In the genomic region with DNA sequence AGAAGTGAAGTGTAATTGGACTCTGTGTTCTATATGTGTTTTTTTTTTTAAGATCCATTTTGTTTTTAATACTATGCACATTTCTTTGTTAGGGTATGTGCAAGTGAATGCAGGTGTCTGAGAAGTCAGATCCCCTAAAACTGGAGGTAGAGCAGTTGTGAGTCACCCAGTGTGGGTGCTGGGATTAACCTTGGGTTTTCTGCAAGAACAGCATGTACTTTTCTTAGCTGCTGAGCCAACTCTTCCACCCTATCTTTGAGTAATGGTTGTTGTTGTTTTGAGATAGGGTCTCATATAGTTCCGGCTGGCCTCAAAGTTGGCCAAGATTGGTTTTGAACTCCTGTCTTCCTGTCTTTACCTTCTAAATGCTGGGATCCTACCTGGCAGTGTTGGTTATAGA, we compare ENCODE assay signal across 30 mouse cellular contexts. TPM values are rescaled to one million over a fixed set of nuclear protein-coding genes. Genes with fewer than 3 reads are reported as not detected.
DNase-seq lines count a peak whose midpoint lies in the region; ATAC-seq and TF ChIP-seq lines count a peak whose summit lies in the region.
"Had no signal": no experiment of that assay in that cellular context is flagged by ENCODE, and none has a peak within 500 bp of the region (broad histone marks: within the 10 kb centered on the region; RNA-seq: fewer than 3 reads in every experiment).

No protein-coding gene starts in this region.

- H3K4me2 ChIP-seq in liver, postnatal 0 days (ENCODE audit: low read depth, low read length), result peak overlapping the region; percentile 87; the same call in 1 of the 2 replicates
- no peak overlapping the region for H3K4me2 ChIP-seq in liver, embryonic 12.5 days
- peak overlapping the region; percentile 99 for H3K4me2 ChIP-seq in myocyte (ENCODE audit: low read depth)
- H3K4me2 ChIP-seq: embryonic facial prominence, embryonic 13.5 days had no signal

- peaks cover 17% of the 10 kb centered on the region for H3K36me3 ChIP-seq in liver, postnatal 0 days (replicated peaks; ENCODE audit: insufficient read depth, low read length)
- peaks cover 45% of the 10 kb centered on the region for H3K36me3 ChIP-seq in liver, embryonic 12.5 days
- peaks cover 32% of the 10 kb centered on the region for H3K36me3 ChIP-seq in myocyte (ENCODE audit: control insufficient read depth, insufficient read depth)
- H3K36me3 ChIP-seq in midbrain, embryonic 10.5 days, result peaks cover 50% of the 10 kb centered on the region

- no peaks in the 10 kb centered on the region for H3K9me3 ChIP-seq in liver, postnatal 0 days (ENCODE audit: low read length)
- no peaks in the 10 kb centered on the region for H3K9me3 ChIP-seq in liver, embryonic 12.5 days (replicated peaks)
- no peaks in the 10 kb centered on the region for H3K9me3 ChIP-seq in midbrain, embryonic 10.5 days (replicated peaks)
- H3K9me3 ChIP-seq: embryonic facial prominence, embryonic 10.5 days; embryonic facial prominence, embryonic 13.5 days; forebrain, embryonic 10.5 days; forebrain, embryonic 13.5 days; heart, embryonic 12.5 days; heart, embryonic 15.5 days had no signal

- H3K27me3 ChIP-seq in liver, postnatal 0 days (ENCODE audit: insufficient read depth, low read length), result no peaks in the 10 kb centered on the region
- H3K27me3 ChIP-seq in liver, embryonic 12.5 days (replicated peaks), result no peaks in the 10 kb centered on the region
- H3K27me3 ChIP-seq in myocyte (ENCODE audit: control insufficient read depth, insufficient read depth, insufficient read length), result no peaks in the 10 kb centered on the region
- no peaks in the 10 kb centered on the region for H3K27me3 ChIP-seq in midbrain, embryonic 10.5 days (ENCODE audit: low read depth, poor library complexity, severe bottlenecking)
- H3K27me3 ChIP-seq: embryonic facial prominence, embryonic 13.5 days; forebrain, embryonic 13.5 days; heart, embryonic 12.5 days; heart, embryonic 15.5 days had no signal

- no peak overlapping the region for H3ac ChIP-seq in myocyte (ENCODE audit: control insufficient read depth, insufficient read length)

- peaks cover 33% of the 10 kb centered on the region for H3K79me2 ChIP-seq in myocyte (ENCODE audit: control insufficient read depth, insufficient read depth)

- no peak for TF ChIP-seq EP300 in liver, postnatal 0 days (IDR thresholded peaks at IDR 0.05; ENCODE audit: low read depth)

- no peak for ATAC-seq in liver, postnatal 0 days
- no peak for ATAC-seq in liver, embryonic 12.5 days
- ATAC-seq: CD4-positive, CD25-positive, alpha-beta regulatory T cell, adult 4 months; forebrain, embryonic 13.5 days; forebrain, embryonic 16.5 days; hindbrain, postnatal 0 days; inflammation-experienced regulatory T-cells, adult 6 months; intestine, embryonic 16.5 days had no signal

- H3K4me3 ChIP-seq in liver, postnatal 0 days (ENCODE audit: low read depth, low read length), result no peak overlapping the region
- no peak overlapping the region for H3K4me3 ChIP-seq in liver, embryonic 12.5 days
- H3K4me3 ChIP-seq in myocyte, result no peak overlapping the region
- H3K4me3 ChIP-seq in midbrain, embryonic 10.5 days, result no peak overlapping the region
- H3K4me3 ChIP-seq: embryonic facial prominence, embryonic 13.5 days; erythroblast, embryonic 14.5 days; forebrain, embryonic 13.5 days; heart, embryonic 12.5 days; heart, embryonic 15.5 days had no signal

- TF ChIP-seq POLR2A in myocyte (IDR thresholded peaks at IDR 0.05; ENCODE audit: insufficient read length, low read depth), result no peak

- no peak for TF ChIP-seq CTCF in liver, postnatal 0 days (IDR thresholded peaks at IDR 0.05; ENCODE audit: low read depth)

- H3K9ac ChIP-seq in liver, postnatal 0 days (replicated peaks), result no peak overlapping the region
- no peak overlapping the region for H3K9ac ChIP-seq in liver, embryonic 12.5 days
- H3K9ac ChIP-seq: embryonic facial prominence, embryonic 13.5 days; forebrain, embryonic 13.5 days; heart, embryonic 12.5 days; heart, embryonic 15.5 days; hindbrain, embryonic 14.5 days had no signal

- peak; percentile 46 to 53 for DNase-seq in adrenal gland, postnatal 36 days
- no peak for DNase-seq in adrenal gland, adult 18-20 months (ENCODE audit: low spot score in 2 of 2)
- no peak for DNase-seq in liver, postnatal 0 days
- DNase-seq in midbrain, embryonic 10.5 days (ENCODE audit: low spot score), result no peak
- DNase-seq: adrenal gland, postnatal 25 days; cerebellum, adult 11-12 months; cerebellum, adult 8-10 months; cerebellum, postnatal 10 days; cerebellum, postnatal 36 days; embryo, embryonic 11 days; gastrocnemius, postnatal 25 days; heart, adult 18-20 months; heart, postnatal 10 days; heart, postnatal 4 days had no signal

- 72% methylated on average over 1 of the region's 1 CpGs for WGBS in liver, postnatal 0 days (ENCODE audit: insufficient replicate concordance)
- WGBS in liver, embryonic 12.5 days (ENCODE audit: insufficient replicate concordance), result 53% methylated on average over 1 of the region's 1 CpGs
- 97% methylated on average over 1 of the region's 1 CpGs for WGBS in midbrain, embryonic 10.5 days

- peaks cover 58% of the 10 kb centered on the region for H3K4me1 ChIP-seq in liver, postnatal 0 days (ENCODE audit: insufficient read depth)
- H3K4me1 ChIP-seq in liver, embryonic 12.5 days, result peaks cover 50% of the 10 kb centered on the region
- peaks cover 40% of the 10 kb centered on the region for H3K4me1 ChIP-seq in midbrain, embryonic 10.5 days

- no peak overlapping the region for H3K27ac ChIP-seq in liver, postnatal 0 days (ENCODE audit: low read depth)
- no peak overlapping the region for H3K27ac ChIP-seq in liver, embryonic 12.5 days
- H3K27ac ChIP-seq in midbrain, embryonic 10.5 days (replicated peaks), result no peak overlapping the region
- H3K27ac ChIP-seq: embryonic facial prominence, embryonic 10.5 days; embryonic facial prominence, embryonic 13.5 days; forebrain, embryonic 10.5 days; forebrain, embryonic 13.5 days; heart, embryonic 15.5 days; hindbrain, embryonic 14.5 days; hindbrain, postnatal 0 days had no signal

TF ChIP-seq in myocyte, 11 proteins besides CTCF, POLR2A, EP300 and RAD21:
- no peak for TF ChIP-seq MYOG (IDR thresholded peaks at IDR 0.05; ENCODE audit: control insufficient read depth in 1 of 3, insufficient read depth in 1 of 3, insufficient read length in 2 of 3, low read depth in 2 of 3)
- no peak for TF ChIP-seq TCF12 (IDR thresholded peaks at IDR 0.05; ENCODE audit: insufficient read depth, poor library complexity, severe bottlenecking)
- no peak for TF ChIP-seq REST (IDR thresholded peaks at IDR 0.05; ENCODE audit: insufficient read depth, insufficient read length)
- TF ChIP-seq USF1 (IDR thresholded peaks at IDR 0.05; ENCODE audit: low read depth), result no peak

RNA-seq across cellular contexts. Expression of a gene that starts 2.2 kb away (rescaled TPM):
- total RNA-seq in adrenal gland, postnatal 36 days (2021), result 10 to 100 TPM; 27.8 to 34.8 TPM
- total RNA-seq in adrenal gland, adult 18-20 months (2021), result 10 to 100 TPM; 29.7 to 30.4 TPM
- 14.3 and 15.4 TPM in 2 replicates for polyA plus RNA-seq in liver, postnatal 0 days (2015; fragmentation: Nextera tagmentation; extraction: Ambion mirVana)
- 9.4 and 10.1 TPM in 2 replicates for polyA plus RNA-seq in liver, embryonic 12.5 days (2016; fragmentation: Nextera tagmentation; extraction: Ambion mirVana)
- polyA plus RNA-seq in myocyte (2012; fragmentation: generic; extraction: Trizol), result 12.7 TPM
- polyA plus RNA-seq in midbrain, embryonic 10.5 days (2016; fragmentation: Nextera tagmentation; extraction: Ambion mirVana), result 27.2 and 30.1 TPM in 2 replicates

RNA-seq across cellular contexts. Expression of a gene that starts 10.6 kb away (rescaled TPM):
- 10 to 100 TPM; 18.5 to 18.8 TPM for total RNA-seq in adrenal gland, postnatal 36 days (2021)
- total RNA-seq in adrenal gland, adult 18-20 months (2021), result 10 to 100 TPM; 17.9 TPM
- polyA plus RNA-seq in liver, postnatal 0 days (2015; fragmentation: Nextera tagmentation; extraction: Ambion mirVana), result 37.4 and 39.8 TPM in 2 replicates
- polyA plus RNA-seq in liver, embryonic 12.5 days (2016; fragmentation: Nextera tagmentation; extraction: Ambion mirVana), result 72.2 TPM in 2 replicates
- 36.8 TPM for polyA plus RNA-seq in myocyte (2012; fragmentation: generic; extraction: Trizol)
- 131 and 152 TPM in 2 replicates for polyA plus RNA-seq in midbrain, embryonic 10.5 days (2016; fragmentation: Nextera tagmentation; extraction: Ambion mirVana)

RNA-seq across cellular contexts. Expression of a gene that starts 49.2 kb away (rescaled TPM):
- 1 to 10 TPM; 4.2 to 5.8 TPM for total RNA-seq in adrenal gland, postnatal 36 days (2021)
- 1 to 10 TPM; 5.6 to 6.0 TPM for total RNA-seq in adrenal gland, adult 18-20 months (2021)
- 0.39 and 0.41 TPM in 2 replicates for polyA plus RNA-seq in liver, postnatal 0 days (2015; fragmentation: Nextera tagmentation; extraction: Ambion mirVana)
- 0.56 and 0.62 TPM in 2 replicates for polyA plus RNA-seq in liver, embryonic 12.5 days (2016; fragmentation: Nextera tagmentation; extraction: Ambion mirVana)
- polyA plus RNA-seq in myocyte (2012; fragmentation: generic; extraction: Trizol), result 2.3 TPM
- polyA plus RNA-seq in midbrain, embryonic 10.5 days (2016; fragmentation: Nextera tagmentation; extraction: Ambion mirVana), result 7.5 and 13.6 TPM in 2 replicates
- total RNA-seq: MEL had no signal
- polyA plus RNA-seq: erythroblast, embryonic 14.5 days had no signal

Comparison
In these comparisons a context has a peak if more than half of its experiments do, and no peak if none do; other contexts are left out.
1. DNase-seq: peak in adrenal gland, postnatal 36 days (2 of 2); none in adrenal gland, adult 18-20 months (0 of 2), liver, postnatal 0 days (single experiment) and midbrain, embryonic 10.5 days (single experiment).